Mouse (Mus musculus) erythroblast, embryonic 14.5 days (primary cell): ENCODE results near the gene Mgp.

ENCODE experiments used
- GATA1 ChIP-seq: IDR thresholded peaks from 2 replicates; pipeline ENCODE4 v1.6.1; 2012; ENCODE audit warnings: low read length, inconsistent platforms, mixed read lengths
- TAL1 ChIP-seq: IDR thresholded peaks from 3 replicates; pipeline ENCODE4 v1.6.1; 2012; ENCODE audit warnings: low read length, inconsistent platforms, mixed read lengths

- TF ChIP-seq GATA1 (no peak), TAL1 (no peak)
Observed at GRCm38 (mm10) chr6:136852348-136852747, 23.3 kb downstream of the Mgp start.
